Mouse (Mus musculus): Measurements from ENCODE around the gene Tbxas1. TPM values are rescaled to one million over a fixed set of nuclear protein-coding genes. Genes with fewer than 3 reads are reported as not detected.

The Tbxas1 gene
- polyA plus RNA-seq, 1 experiment from 2014 or later: 1.5 TPM

- ATAC-seq (ENCODE audit: insufficient read depth, low FRiP score, low TSS enrichment) (no peak), DNase-seq (ENCODE audit: low spot score) (no peak)
- Histone ChIP-seq H3K9ac (ENCODE audit: low read length) (no peak overlapping the region), H3K27ac (ENCODE audit: low read depth, low read length) (no peak overlapping the region), H3K36me3 (ENCODE audit: control insufficient read depth, insufficient read depth, low read length) (no peaks in the 10 kb centered on the region), H3K27me3 (ENCODE audit: control insufficient read depth, insufficient read depth, low read length) (no peaks in the 10 kb centered on the region), H3K9me3 (ENCODE audit: control insufficient read depth, low read length) (no peaks in the 10 kb centered on the region), H3K4me1 (ENCODE audit: control insufficient read depth, insufficient read depth, low read length) (no peaks in the 10 kb centered on the region), H3K4me3 (ENCODE audit: low read depth, low read length) (no peak overlapping the region), H3K4me2 (ENCODE audit: low read depth) (no peak overlapping the region)
- WGBS: 82% methylated on average over 1 of the region's 1 CpGs
Observed at GRCm38 (mm10) chr6:39021909-39022308, 146.7 kb downstream of the Tbxas1 start.

- H3K27me3 ChIP-seq (ENCODE audit: control insufficient read depth, insufficient read depth, low read length): no peaks in the 10 kb centered on the region
- no peak overlapping the region for H3K4me2 ChIP-seq (ENCODE audit: low read depth)
- no peak overlapping the region for H3K27ac ChIP-seq (ENCODE audit: low read depth, low read length)
- no peak overlapping the region for H3K9ac ChIP-seq (ENCODE audit: low read length)
- no peaks in the 10 kb centered on the region for H3K4me1 ChIP-seq (ENCODE audit: control insufficient read depth, insufficient read depth, low read length)
- no peak overlapping the region for H3K4me3 ChIP-seq (ENCODE audit: low read depth, low read length)
- no peaks in the 10 kb centered on the region for H3K9me3 ChIP-seq (ENCODE audit: control insufficient read depth, low read length)
- ATAC-seq (ENCODE audit: insufficient read depth, low FRiP score, low TSS enrichment) (no peak), DNase-seq (ENCODE audit: low spot score) (no peak)
- H3K36me3 ChIP-seq (ENCODE audit: control insufficient read depth, insufficient read depth, low read length): no peaks in the 10 kb centered on the region
- 62% methylated on average over 7 of the region's 7 CpGs for WGBS
Observed at GRCm38 (mm10) chr6:39022461-39023181, 147.4 kb downstream of the Tbxas1 start.

GRCm38 (mm10) chr6:39024631-39025030 lies 149.4 kb downstream of the Tbxas1 start:
- H3K4me2 ChIP-seq (ENCODE audit: low read depth): no peak overlapping the region
- 54% methylated on average over 4 of the region's 4 CpGs for WGBS
- H3K9ac ChIP-seq (ENCODE audit: low read length): no peak overlapping the region
- no peaks in the 10 kb centered on the region for H3K27me3 ChIP-seq (ENCODE audit: control insufficient read depth, insufficient read depth, low read length)
- ATAC-seq (ENCODE audit: insufficient read depth, low FRiP score, low TSS enrichment) (no peak), DNase-seq (ENCODE audit: low spot score) (no peak)
- H3K36me3 ChIP-seq (ENCODE audit: control insufficient read depth, insufficient read depth, low read length): no peaks in the 10 kb centered on the region
- no peaks in the 10 kb centered on the region for H3K9me3 ChIP-seq (ENCODE audit: control insufficient read depth, low read length)
- no peak overlapping the region for H3K27ac ChIP-seq (ENCODE audit: low read depth, low read length)
- H3K4me1 ChIP-seq (ENCODE audit: control insufficient read depth, insufficient read depth, low read length): no peaks in the 10 kb centered on the region
- no peak overlapping the region for H3K4me3 ChIP-seq (ENCODE audit: low read depth, low read length)

- Histone ChIP-seq H3K4me1 (ENCODE audit: control insufficient read depth, insufficient read depth, low read length) (no peaks in the 10 kb centered on the region), H3K9ac (ENCODE audit: low read length) (no peak overlapping the region), H3K27ac (ENCODE audit: low read depth, low read length) (no peak overlapping the region), H3K27me3 (ENCODE audit: control insufficient read depth, insufficient read depth, low read length) (no peaks in the 10 kb centered on the region), H3K4me2 (ENCODE audit: low read depth) (no peak overlapping the region), H3K9me3 (ENCODE audit: control insufficient read depth, low read length) (no peaks in the 10 kb centered on the region), H3K4me3 (ENCODE audit: low read depth, low read length) (no peak overlapping the region), H3K36me3 (ENCODE audit: control insufficient read depth, insufficient read depth, low read length) (no peaks in the 10 kb centered on the region)
- WGBS: 70% methylated on average over 7 of the region's 7 CpGs
- no peak for DNase-seq (ENCODE audit: low spot score)
- ATAC-seq (ENCODE audit: insufficient read depth, low FRiP score, low TSS enrichment): no peak
Observed at GRCm38 (mm10) chr6:39025038-39025437, 149.8 kb downstream of the Tbxas1 start.

GRCm38 (mm10) chr6:39030714-39031113 lies 155.5 kb downstream of the Tbxas1 start:
- no peak overlapping the region for H3K9ac ChIP-seq (ENCODE audit: low read length)
- H3K27me3 ChIP-seq (ENCODE audit: control insufficient read depth, insufficient read depth, low read length): no peaks in the 10 kb centered on the region
- H3K4me3 ChIP-seq (ENCODE audit: low read depth, low read length): no peak overlapping the region
- H3K27ac ChIP-seq (ENCODE audit: low read depth, low read length): no peak overlapping the region
- WGBS: 80% methylated on average over 4 of the region's 4 CpGs
- H3K4me1 ChIP-seq (ENCODE audit: control insufficient read depth, insufficient read depth, low read length): no peaks in the 10 kb centered on the region
- ATAC-seq (ENCODE audit: insufficient read depth, low FRiP score, low TSS enrichment) (no peak), DNase-seq (ENCODE audit: low spot score) (no peak)
- H3K9me3 ChIP-seq (ENCODE audit: control insufficient read depth, low read length): no peaks in the 10 kb centered on the region
- H3K4me2 ChIP-seq (ENCODE audit: low read depth): no peak overlapping the region
- no peaks in the 10 kb centered on the region for H3K36me3 ChIP-seq (ENCODE audit: control insufficient read depth, insufficient read depth, low read length)

GRCm38 (mm10) chr6:39033676-39034075 lies 158.5 kb downstream of the Tbxas1 start:
- WGBS: 83% methylated on average over 7 of the region's 7 CpGs
- no peak for DNase-seq (ENCODE audit: low spot score)
- Histone ChIP-seq H3K4me1 (ENCODE audit: control insufficient read depth, insufficient read depth, low read length) (no peaks in the 10 kb centered on the region; the same call in 1 of the 2 replicates), H3K4me2 (ENCODE audit: low read depth) (no peak overlapping the region), H3K9me3 (ENCODE audit: control insufficient read depth, low read length) (no peaks in the 10 kb centered on the region), H3K9ac (ENCODE audit: low read length) (no peak overlapping the region), H3K4me3 (ENCODE audit: low read depth, low read length) (no peak overlapping the region), H3K36me3 (ENCODE audit: control insufficient read depth, insufficient read depth, low read length) (no peaks in the 10 kb centered on the region), H3K27ac (ENCODE audit: low read depth, low read length) (no peak overlapping the region), H3K27me3 (ENCODE audit: control insufficient read depth, insufficient read depth, low read length) (no peaks in the 10 kb centered on the region)
- ATAC-seq (ENCODE audit: insufficient read depth, low FRiP score, low TSS enrichment): no peak

- no peaks in the 10 kb centered on the region for H3K27me3 ChIP-seq (ENCODE audit: control insufficient read depth, insufficient read depth, low read length)
- no peaks in the 10 kb centered on the region for H3K36me3 ChIP-seq (ENCODE audit: control insufficient read depth, insufficient read depth, low read length)
- H3K9ac ChIP-seq (ENCODE audit: low read length): no peak overlapping the region
- no peak for DNase-seq (ENCODE audit: low spot score)
- whole genome bisulfite sequencing: 93% methylated on average over 6 of the region's 6 CpGs
- no peak overlapping the region for H3K4me2 ChIP-seq (ENCODE audit: low read depth)
- no peak for ATAC-seq (ENCODE audit: insufficient read depth, low FRiP score, low TSS enrichment)
- H3K4me1 ChIP-seq (ENCODE audit: control insufficient read depth, insufficient read depth, low read length): no peaks in the 10 kb centered on the region; the same call in 1 of the 2 replicates
- no peak overlapping the region for H3K27ac ChIP-seq (ENCODE audit: low read depth, low read length)
- H3K9me3 ChIP-seq (ENCODE audit: control insufficient read depth, low read length): no peaks in the 10 kb centered on the region
- no peak overlapping the region for H3K4me3 ChIP-seq (ENCODE audit: low read depth, low read length)
Observed at GRCm38 (mm10) chr6:39035039-39035438, 159.8 kb downstream of the Tbxas1 start.

GRCm38 (mm10) chr6:39036204-39036603 lies 161.0 kb downstream of the Tbxas1 start:
- H3K9ac ChIP-seq (ENCODE audit: low read length): no peak overlapping the region
- H3K9me3 ChIP-seq (ENCODE audit: control insufficient read depth, low read length): no peaks in the 10 kb centered on the region
- no peak overlapping the region for H3K4me2 ChIP-seq (ENCODE audit: low read depth)
- DNase-seq (ENCODE audit: low spot score) (no peak), ATAC-seq (ENCODE audit: insufficient read depth, low FRiP score, low TSS enrichment) (no peak)
- H3K4me1 ChIP-seq (ENCODE audit: control insufficient read depth, insufficient read depth, low read length): no peaks in the 10 kb centered on the region; the same call in 1 of the 2 replicates
- WGBS: 91% methylated on average over 4 of the region's 4 CpGs
- H3K4me3 ChIP-seq (ENCODE audit: low read depth, low read length): no peak overlapping the region
- H3K27ac ChIP-seq (ENCODE audit: low read depth, low read length): no peak overlapping the region
- no peaks in the 10 kb centered on the region for H3K36me3 ChIP-seq (ENCODE audit: control insufficient read depth, insufficient read depth, low read length)
- H3K27me3 ChIP-seq (ENCODE audit: control insufficient read depth, insufficient read depth, low read length): no peaks in the 10 kb centered on the region

GRCm38 (mm10) chr6:39040451-39040850 lies 165.2 kb downstream of the Tbxas1 start:
- no peaks in the 10 kb centered on the region; the same call in 1 of the 2 replicates for H3K4me1 ChIP-seq (ENCODE audit: control insufficient read depth, insufficient read depth, low read length)
- ATAC-seq (ENCODE audit: insufficient read depth, low FRiP score, low TSS enrichment) (no peak), DNase-seq (ENCODE audit: low spot score) (no peak)
- no peaks in the 10 kb centered on the region for H3K36me3 ChIP-seq (ENCODE audit: control insufficient read depth, insufficient read depth, low read length)
- H3K4me3 ChIP-seq (ENCODE audit: low read depth, low read length): no peak overlapping the region
- no peak overlapping the region for H3K27ac ChIP-seq (ENCODE audit: low read depth, low read length)
- no peak overlapping the region for H3K4me2 ChIP-seq (ENCODE audit: low read depth)
- no peaks in the 10 kb centered on the region for H3K9me3 ChIP-seq (ENCODE audit: control insufficient read depth, low read length)
- 94% methylated on average over 9 of the region's 9 CpGs for WGBS
- H3K9ac ChIP-seq (ENCODE audit: low read length): no peak overlapping the region
- H3K27me3 ChIP-seq (ENCODE audit: control insufficient read depth, insufficient read depth, low read length): no peaks in the 10 kb centered on the region
